Mouse (Mus musculus) liver, embryonic 16.5 days (tissue): ENCODE data around the gene Ptgr1. TPM values are rescaled to one million over a fixed set of nuclear protein-coding genes. Genes with fewer than 3 reads are reported as not detected.

Experiments
- ATAC-seq: fragments of 200-750 bp; cut with Nextera tagmentation; 2 replicates; pipeline ENCODE4 v1.8.0; 2017; ENCODE audit warnings: low read depth, mild to moderate bottlenecking, moderate number of reproducible peaks, moderate library complexity
- H3K27ac ChIP-seq: fragments of 300-500 bp; sonication (generic); 2 replicates; pipeline ENCODE4 v1.5.1; 2014; ENCODE audit warnings: mild to moderate bottlenecking, low read length
- H3K27me3 ChIP-seq: fragments of 300-500 bp; sonication (generic); 2 replicates; pipeline ENCODE4 v1.6.1; 2014; ENCODE audit warnings: low read depth, low read length, mixed read lengths; ENCODE audit not compliant: control insufficient read depth, insufficient read depth
- H3K36me3 ChIP-seq: fragments of 300-500 bp; sonication (generic); 2 replicates; pipeline ENCODE4 v1.6.1; 2014; ENCODE audit warnings: mild to moderate bottlenecking; ENCODE audit not compliant: control insufficient read depth, insufficient read depth
- H3K4me1 ChIP-seq: fragments of 300-500 bp; sonication (generic); 2 replicates; pipeline ENCODE4 v1.6.1; 2014; ENCODE audit warnings: low read depth, low read length, mixed read lengths; ENCODE audit not compliant: control insufficient read depth
- H3K4me2 ChIP-seq: fragments of 300-500 bp; sonication (generic); 2 replicates; pipeline ENCODE4 v1.6.1; 2014; ENCODE audit warnings: low read depth, low read length, mixed read lengths
- H3K4me3 ChIP-seq: fragments of 300-500 bp; sonication (generic); 2 replicates; pipeline ENCODE4 v1.5.1; 2014; ENCODE audit warnings: low read depth, mild to moderate bottlenecking, low read length
- H3K9ac ChIP-seq: fragments of 300-500 bp; sonication (generic); 2 replicates; pipeline ENCODE4 v1.6.1; 2014; ENCODE audit warnings: low read depth, low read length
- H3K9me3 ChIP-seq: fragments of 300-500 bp; sonication (generic); replicated peaks from 2 replicates; pipeline ENCODE4 v1.6.1; 2016; ENCODE audit warnings: low read length; ENCODE audit not compliant: control insufficient read depth
- WGBS: fragments of 180-500 bp; shearing (Covaris S2); extraction: QIAGEN DNeasy Blood & Tissue Kit; methylation state at CpG from one replicate; pipeline ENCODE4 v1.1.7; 2014; ENCODE audit not compliant: insufficient replicate concordance; 5-methylcytosine and 5-hydroxymethylcytosine counted together
- polyA plus RNA-seq: library from polyadenylated mRNA; unstranded; fragments of >200 nt; fragmentation: Nextera tagmentation; extraction: Ambion mirVana; gene quantifications from 2 replicates; pipeline ENCODE4 v1.2.1, GENCODE M21; 2015

The Ptgr1 gene
- polyA plus RNA-seq, 1 experiment from 2014 or later: 12.2 TPM

GRCm38 (mm10) chr4:58975711-58976110, 11.2 kb downstream of the Ptgr1 start:
- no peak overlapping the region for H3K9ac ChIP-seq
- ATAC-seq: no peak

DNA sequence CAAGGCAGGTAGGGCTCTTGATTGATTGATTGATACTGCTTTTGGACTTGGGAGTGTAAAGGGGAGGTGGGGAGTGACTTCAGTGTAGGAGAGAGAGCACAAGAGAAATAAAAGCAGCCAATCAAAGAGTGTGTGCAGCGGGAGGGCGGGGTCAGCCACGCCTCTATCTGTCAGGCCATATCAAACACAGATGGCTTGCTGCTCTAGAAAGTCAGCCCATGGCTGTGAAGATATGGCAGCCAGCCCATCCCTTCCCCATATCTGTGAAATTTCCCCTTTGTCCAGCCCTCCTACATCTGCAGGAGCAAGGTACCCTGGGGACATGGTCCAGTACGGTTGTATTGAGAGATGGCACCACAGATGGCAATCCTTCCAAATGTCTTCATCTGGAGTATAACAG, 16.2 kb downstream of the Ptgr1 start:
- Histone ChIP-seq H3K9me3 (no peaks in the 10 kb centered on the region), H3K4me3 (no peak overlapping the region), H3K36me3 (no peaks in the 10 kb centered on the region), H3K9ac (no peak overlapping the region), H3K4me1 (peaks cover 9% of the 10 kb centered on the region), H3K27me3 (no peaks in the 10 kb centered on the region), H3K27ac (no peak overlapping the region), H3K4me2 (peak overlapping the region; percentile 28)
- 37% methylated on average over 4 of the region's 4 CpGs for WGBS
- ATAC-seq: peak; percentile 93

More at GRCm38 (mm10) chr4:58975711-58976110, 11.2 kb downstream of the Ptgr1 start:
- Histone ChIP-seq H3K4me2 (no peak overlapping the region), H3K4me3 (no peak overlapping the region), H3K36me3 (no peaks in the 10 kb centered on the region; the same call in 1 of the 2 replicates), H3K4me1 (peaks cover 2% of the 10 kb centered on the region), H3K27ac (no peak overlapping the region), H3K9me3 (no peaks in the 10 kb centered on the region), H3K27me3 (no peaks in the 10 kb centered on the region)
- 75% methylated on average over 5 of the region's 5 CpGs for WGBS

DNA sequence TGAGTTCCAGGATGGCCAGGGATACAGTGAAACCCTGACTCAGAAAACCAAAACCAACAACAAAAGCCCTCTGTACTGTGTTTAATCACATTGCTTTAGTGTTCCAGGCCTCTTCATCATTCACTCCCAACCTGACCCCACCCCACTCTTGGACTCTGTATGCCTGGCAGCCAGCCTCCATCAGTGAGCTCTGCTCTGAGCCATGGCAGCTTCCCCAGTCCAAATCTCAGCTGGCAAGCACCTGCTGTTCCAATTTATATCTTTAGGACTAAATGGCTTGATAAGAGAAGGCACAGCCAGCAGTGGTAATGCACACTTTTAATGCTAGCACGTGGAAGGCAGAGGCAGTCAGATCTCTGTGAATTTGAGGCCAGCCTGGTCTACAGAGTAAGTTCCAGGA, 21.8 kb downstream of the Ptgr1 start:
- peaks cover 2% of the 10 kb centered on the region for H3K4me1 ChIP-seq
- no peaks in the 10 kb centered on the region for H3K27me3 ChIP-seq
- no peaks in the 10 kb centered on the region for H3K36me3 ChIP-seq
- H3K4me3 ChIP-seq: no peak overlapping the region
- no peak for ATAC-seq
- H3K27ac ChIP-seq: no peak overlapping the region
- 57% methylated on average over 1 of the region's 1 CpGs for WGBS
- H3K4me2 ChIP-seq: no peak overlapping the region
- no peak overlapping the region for H3K9ac ChIP-seq
- H3K9me3 ChIP-seq: no peaks in the 10 kb centered on the region

DNA sequence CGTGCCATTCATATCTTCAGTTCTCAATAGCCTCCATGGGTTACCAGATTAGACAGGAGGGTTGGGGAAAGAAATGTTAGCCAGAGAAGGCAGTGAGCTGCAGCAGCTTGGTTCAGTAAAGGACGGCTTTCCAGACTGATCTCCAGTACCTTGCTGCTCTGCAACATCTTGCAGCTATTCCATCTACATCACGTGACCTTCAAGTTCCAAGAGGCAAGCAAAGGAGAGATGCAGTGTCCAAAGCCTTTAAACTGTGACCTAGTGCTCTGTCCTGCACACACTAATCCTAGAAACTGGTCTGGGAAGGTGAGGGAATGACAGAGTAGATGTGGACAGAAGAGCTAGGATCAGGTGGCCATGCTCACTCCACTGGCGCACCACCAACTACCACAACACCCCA, 23.6 kb downstream of the Ptgr1 start:
- no peaks in the 10 kb centered on the region for H3K27me3 ChIP-seq
- H3K36me3 ChIP-seq: no peaks in the 10 kb centered on the region
- H3K9ac ChIP-seq: no peak overlapping the region
- WGBS: 78% methylated on average over 4 of the region's 4 CpGs
- ATAC-seq: no peak
- H3K9me3 ChIP-seq: no peaks in the 10 kb centered on the region
- H3K4me3 ChIP-seq: no peak overlapping the region
- H3K4me1 ChIP-seq: no peaks in the 10 kb centered on the region
- no peak overlapping the region for H3K4me2 ChIP-seq
- H3K27ac ChIP-seq: no peak overlapping the region

- Histone ChIP-seq H3K27me3 (no peaks in the 10 kb centered on the region), H3K9me3 (no peaks in the 10 kb centered on the region), H3K36me3 (no peaks in the 10 kb centered on the region), H3K4me2 (no peak overlapping the region), H3K9ac (no peak overlapping the region), H3K4me1 (no peaks in the 10 kb centered on the region), H3K4me3 (no peak overlapping the region), H3K27ac (no peak overlapping the region)
- WGBS: 71% methylated on average over 15 of the region's 15 CpGs
- ATAC-seq: no peak
Measured at GRCm38 (mm10) chr4:58961719-58962118, 25.2 kb downstream of the Ptgr1 start.

GRCm38 (mm10) chr4:58952630-58953029, 34.3 kb downstream of the Ptgr1 start:
- Histone ChIP-seq H3K4me2 (no peak overlapping the region), H3K36me3 (no peaks in the 10 kb centered on the region), H3K4me3 (no peak overlapping the region), H3K27me3 (no peaks in the 10 kb centered on the region), H3K27ac (no peak overlapping the region), H3K9me3 (no peaks in the 10 kb centered on the region), H3K9ac (no peak overlapping the region), H3K4me1 (no peaks in the 10 kb centered on the region)
- WGBS: 78% methylated on average over 11 of the region's 11 CpGs
- no peak for ATAC-seq

DNA sequence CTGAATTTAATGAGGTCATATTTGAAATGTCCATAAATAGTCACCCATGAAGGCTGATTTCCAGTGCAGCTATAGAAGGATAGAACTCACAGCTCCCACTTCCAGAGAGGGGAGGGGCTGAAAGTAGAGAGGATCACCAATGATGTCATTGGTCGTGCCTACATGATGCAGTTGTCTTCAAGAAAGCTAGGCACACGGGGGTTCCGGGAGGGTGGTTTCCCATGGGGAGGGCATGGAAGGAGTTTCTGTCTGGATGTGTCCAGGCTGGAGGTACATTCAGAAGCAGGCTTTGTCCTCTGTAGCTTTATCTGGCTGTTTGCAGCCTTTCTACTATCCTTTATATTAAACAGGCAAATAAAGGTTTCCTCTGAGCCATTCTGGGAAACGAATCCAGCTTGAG, 38.5 kb downstream of the Ptgr1 start:
- ATAC-seq: no peak
- WGBS: 70% methylated on average over 4 of the region's 4 CpGs
- Histone ChIP-seq H3K27me3 (peaks cover 19% of the 10 kb centered on the region), H3K4me2 (no peak overlapping the region), H3K4me1 (peaks cover 2% of the 10 kb centered on the region; the same call in 1 of the 2 replicates), H3K36me3 (no peaks in the 10 kb centered on the region), H3K4me3 (no peak overlapping the region), H3K27ac (no peak overlapping the region), H3K9ac (no peak overlapping the region), H3K9me3 (no peaks in the 10 kb centered on the region)

DNA sequence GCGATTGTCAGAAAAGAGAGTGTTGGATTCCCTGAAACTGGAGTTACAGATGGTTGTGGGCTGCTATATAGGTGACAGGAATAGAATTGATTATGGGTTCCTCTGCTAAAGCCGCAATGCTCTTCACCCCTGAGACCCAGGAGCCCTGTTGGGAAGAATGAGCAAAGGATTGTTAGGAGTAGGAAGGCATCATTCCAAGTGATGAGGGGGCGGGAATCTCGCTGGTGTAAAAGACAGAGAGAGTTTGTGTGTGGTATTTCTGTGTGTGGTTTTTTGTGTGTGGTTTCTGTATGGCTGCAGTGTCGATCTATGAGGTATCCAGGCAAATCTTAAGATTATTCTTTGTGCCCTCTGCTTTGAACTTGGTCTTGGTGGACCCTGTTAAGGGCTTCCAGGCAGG, 42.2 kb downstream of the Ptgr1 start:
- H3K27me3 ChIP-seq: peaks cover 21% of the 10 kb centered on the region
- no peak overlapping the region for H3K4me2 ChIP-seq
- whole genome bisulfite sequencing: 44% methylated on average over 5 of the region's 5 CpGs
- H3K4me3 ChIP-seq: no peak overlapping the region
- no peak overlapping the region for H3K27ac ChIP-seq
- H3K9me3 ChIP-seq: no peaks in the 10 kb centered on the region
- H3K36me3 ChIP-seq: no peaks in the 10 kb centered on the region
- H3K4me1 ChIP-seq: peaks cover 2% of the 10 kb centered on the region; the same call in 1 of the 2 replicates
- no peak for ATAC-seq
- no peak overlapping the region for H3K9ac ChIP-seq

DNA sequence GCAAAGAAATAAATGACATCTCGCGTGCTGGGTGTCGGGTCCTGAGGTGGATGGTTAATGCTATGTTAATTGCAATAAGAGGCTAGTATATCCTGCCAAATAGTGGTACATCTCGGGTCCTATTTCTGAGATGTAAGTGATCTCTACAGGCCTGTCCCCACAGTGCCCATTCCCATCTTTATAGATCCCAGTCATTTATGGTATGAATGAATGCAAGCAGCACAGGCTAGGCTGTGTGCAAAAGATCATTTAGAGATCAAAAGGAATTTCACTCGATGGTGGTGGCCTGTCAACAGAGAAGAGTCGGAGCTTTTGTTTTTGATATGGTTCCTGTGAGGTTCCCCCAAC, 42.7 kb downstream of the Ptgr1 start:
- Histone ChIP-seq H3K9ac (no peak overlapping the region), H3K4me1 (peaks cover 2% of the 10 kb centered on the region; the same call in 1 of the 2 replicates), H3K27me3 (peaks cover 21% of the 10 kb centered on the region), H3K27ac (no peak overlapping the region), H3K9me3 (no peaks in the 10 kb centered on the region), H3K4me2 (peak overlapping the region; percentile 82), H3K36me3 (no peaks in the 10 kb centered on the region), H3K4me3 (peak overlapping the region; percentile 67)
- ATAC-seq: no peak
- WGBS: 13% methylated on average over 6 of the region's 6 CpGs
